Mouse (Mus musculus): ENCODE data around the gene Ift46.

Gene Ift46

GRCm38 (mm10) chr9:44814179-44814578 is 46.5 kb downstream of the Ift46 start:
- no peak for DNase-seq

DNA sequence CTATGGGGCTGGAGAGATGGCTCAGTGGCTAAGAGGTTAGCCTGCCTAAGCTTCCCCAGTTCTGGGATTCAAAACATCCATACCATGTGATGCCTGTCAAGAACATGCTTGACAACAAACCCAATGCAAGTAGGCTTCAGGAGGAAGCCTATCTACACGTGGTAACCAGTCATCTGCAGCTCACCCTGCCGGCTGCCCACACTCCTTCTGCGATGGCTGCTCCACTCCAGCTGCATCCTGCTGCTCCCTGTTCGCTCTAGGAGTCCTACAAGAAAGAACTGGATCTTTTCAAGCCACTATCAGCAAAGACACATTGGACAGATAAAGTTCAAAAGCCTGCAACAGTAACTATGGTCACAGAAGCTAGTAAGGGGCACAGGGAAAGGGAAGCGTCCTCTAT is 49.8 kb downstream of the Ift46 start:
- DNase-seq = no peak

DNA sequence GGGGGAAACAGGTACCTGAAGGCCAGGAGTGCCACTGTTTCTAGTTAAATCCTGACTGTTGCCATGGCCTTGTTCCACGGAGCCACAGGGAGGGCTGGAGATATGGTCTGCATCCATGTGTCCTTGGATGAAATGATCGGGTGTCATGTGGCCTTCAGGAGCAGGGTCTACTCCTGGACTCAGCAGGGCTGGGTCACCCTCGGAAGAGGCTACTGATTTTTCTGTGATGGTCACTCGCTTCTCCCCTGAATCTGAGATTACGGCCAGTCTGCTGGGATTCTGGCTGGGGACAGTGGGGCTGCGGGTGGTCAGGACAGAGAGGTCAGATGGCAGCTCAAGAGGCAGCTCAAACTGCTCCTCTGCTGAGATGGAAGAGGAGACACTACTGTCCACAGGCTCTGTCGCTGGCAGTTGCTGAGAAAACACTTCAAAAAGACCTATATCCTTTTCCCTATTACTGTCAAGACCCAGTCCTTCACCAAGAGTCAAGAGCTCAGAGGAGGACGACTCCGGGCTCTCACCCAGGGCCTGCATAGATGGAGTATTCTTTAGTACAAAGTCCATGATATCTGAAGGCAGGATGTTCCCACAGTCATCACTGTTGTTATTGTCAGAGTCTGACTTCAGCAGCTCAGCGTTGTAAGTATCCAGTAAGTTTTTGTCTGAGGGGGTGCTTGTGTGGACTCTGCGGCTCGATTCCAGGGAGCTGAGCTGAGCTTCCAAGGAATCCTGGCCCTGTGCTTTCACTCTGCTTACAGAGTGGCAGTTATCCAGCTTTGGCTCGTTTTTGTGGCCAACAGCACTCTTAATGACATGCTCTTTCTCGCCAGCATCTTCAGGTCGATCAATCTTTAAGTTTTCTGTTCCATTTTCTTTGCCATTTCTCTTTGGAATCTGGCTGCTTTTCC is 52.5 kb downstream of the Ift46 start:
- DNase-seq = no peak

DNA sequence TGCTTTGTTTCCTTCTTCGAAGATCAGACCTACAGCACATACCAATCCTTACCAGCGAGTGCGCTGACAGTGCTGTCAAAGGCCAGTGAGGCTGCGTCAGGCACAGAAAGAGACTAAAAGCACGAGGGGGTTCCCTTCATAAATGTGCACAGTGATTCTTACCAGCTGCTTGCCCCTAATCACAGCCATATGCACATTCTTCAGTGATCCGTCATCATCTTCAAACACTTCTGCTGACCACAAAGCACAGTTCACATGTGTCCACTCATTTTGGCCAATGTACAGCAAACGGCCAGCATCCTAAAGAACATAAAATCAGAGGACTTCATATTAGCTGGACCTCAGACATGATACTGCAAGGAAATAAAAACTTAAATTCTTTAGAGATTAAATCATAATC is 59.0 kb downstream of the Ift46 start:
- no peak for DNase-seq

DNA sequence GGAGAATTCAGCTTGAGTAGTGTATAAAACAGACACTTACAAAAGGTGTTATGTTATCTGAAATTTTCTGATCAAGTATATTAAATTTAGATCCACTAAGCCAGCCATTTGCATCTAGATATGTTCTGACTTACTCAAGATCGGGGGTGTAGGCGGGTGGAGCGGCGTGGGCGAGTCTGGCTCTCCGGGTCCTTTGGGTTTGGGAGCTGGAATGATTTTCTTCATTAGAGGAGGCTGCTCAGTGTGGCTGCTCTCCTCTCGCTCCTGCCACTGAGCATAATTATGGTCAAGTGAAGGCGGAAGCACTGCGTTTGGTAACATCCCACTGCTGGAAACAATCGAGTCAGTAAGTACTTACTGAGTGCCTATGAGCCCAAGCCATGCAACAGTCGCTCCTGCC is 61.2 kb downstream of the Ift46 start:
- DNase-seq = no peak

GRCm38 (mm10) chr9:44830506-44830905 is 62.8 kb downstream of the Ift46 start:
- no peak for DNase-seq

GRCm38 (mm10) chr9:44832356-44832755 is 64.6 kb downstream of the Ift46 start:
- no peak for DNase-seq

- DNase-seq = peak; percentile 65
These were observed 68.7 kb downstream of the Ift46 start for GRCm38 (mm10) chr9:44836439-44836838.

DNA sequence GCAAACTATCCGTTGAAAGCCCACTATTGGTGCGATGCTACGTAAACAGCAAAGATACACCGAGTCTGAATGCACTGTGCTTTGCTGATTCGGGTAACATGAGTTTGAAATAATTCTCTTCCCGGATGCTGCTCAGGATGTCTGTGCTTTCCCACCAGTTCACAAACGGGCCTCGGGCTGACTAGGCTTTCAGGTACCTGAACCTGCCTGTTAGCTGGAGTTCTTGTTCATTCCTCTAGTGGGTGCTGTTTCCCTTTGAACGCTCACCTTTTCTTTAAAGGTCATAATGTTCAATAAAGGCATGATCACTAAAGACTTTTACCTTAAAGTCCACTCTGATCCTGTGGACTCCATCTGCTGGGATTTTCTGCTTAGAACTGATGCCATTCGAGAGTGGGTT is 73.5 kb downstream of the Ift46 start:
- DNase-seq = peak; percentile 24
